Mouse (Mus musculus) heart, adult 2 months (tissue): ENCODE measurements around the gene Hoxb8.

Experiments used
- CTCF ChIP-seq: fragments of 200-600 bp; IDR thresholded peaks from 2 replicates; pipeline ENCODE4 v1.8.1; 2022; ENCODE audit warnings: antibody characterized with exemption, mild to moderate bottlenecking, moderate library complexity
- EP300 ChIP-seq: fragments of 200-500 bp; IDR thresholded peaks from 2 replicates; pipeline ENCODE4 v1.6.1; 2011; ENCODE audit warnings: low read depth, low read length, control low read depth; ENCODE audit not compliant: insufficient read depth
- POLR2A ChIP-seq: fragments of 200-500 bp; IDR thresholded peaks from 2 replicates; pipeline ENCODE4 v1.6.1; 2011; ENCODE audit warnings: mild to moderate bottlenecking, low read depth, low read length, control low read depth; ENCODE audit not compliant: insufficient read depth

DNA sequence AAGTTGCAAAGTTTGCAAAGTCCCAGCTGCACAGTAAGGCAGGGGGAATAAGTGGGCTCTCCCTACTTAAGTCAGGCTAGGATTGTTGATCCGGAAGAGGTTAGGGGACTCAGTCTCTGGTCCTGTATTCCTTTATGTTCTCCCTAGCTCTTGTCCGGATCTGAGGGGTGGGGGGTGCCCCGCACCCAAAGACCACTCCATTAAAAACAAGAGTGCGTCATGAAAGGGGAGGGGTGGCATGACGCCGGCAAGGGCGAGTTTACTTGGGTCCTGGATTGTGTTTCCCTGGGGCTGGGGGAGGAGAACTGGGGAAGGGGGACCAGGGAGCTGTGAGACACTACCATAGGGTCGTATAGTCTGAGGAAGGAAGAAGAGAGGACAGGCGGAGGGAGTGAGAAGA lies 18.1 kb downstream of the Hoxb8 start:
- TF ChIP-seq CTCF = no peak
- TF ChIP-seq POLR2A = no peak
- no peak for TF ChIP-seq EP300
